Mouse (Mus musculus) spleen, adult 2 months (tissue): ENCODE measurements around the gene Calcb.

Experiments used
- CTCF ChIP-seq: fragments of 200-500 bp; IDR thresholded peaks from 2 replicates; pipeline ENCODE4 v1.5.1; 2011; ENCODE audit warnings: mild to moderate bottlenecking, inconsistent platforms; ENCODE audit not compliant: insufficient read depth, insufficient read length, insufficient replicate concordance; ENCODE audit errors: extremely low read depth
- POLR2A ChIP-seq: fragments of 200-500 bp; IDR thresholded peaks from 2 replicates; pipeline ENCODE4 v1.6.1; 2011; ENCODE audit warnings: low read depth, low read length, inconsistent platforms

DNA sequence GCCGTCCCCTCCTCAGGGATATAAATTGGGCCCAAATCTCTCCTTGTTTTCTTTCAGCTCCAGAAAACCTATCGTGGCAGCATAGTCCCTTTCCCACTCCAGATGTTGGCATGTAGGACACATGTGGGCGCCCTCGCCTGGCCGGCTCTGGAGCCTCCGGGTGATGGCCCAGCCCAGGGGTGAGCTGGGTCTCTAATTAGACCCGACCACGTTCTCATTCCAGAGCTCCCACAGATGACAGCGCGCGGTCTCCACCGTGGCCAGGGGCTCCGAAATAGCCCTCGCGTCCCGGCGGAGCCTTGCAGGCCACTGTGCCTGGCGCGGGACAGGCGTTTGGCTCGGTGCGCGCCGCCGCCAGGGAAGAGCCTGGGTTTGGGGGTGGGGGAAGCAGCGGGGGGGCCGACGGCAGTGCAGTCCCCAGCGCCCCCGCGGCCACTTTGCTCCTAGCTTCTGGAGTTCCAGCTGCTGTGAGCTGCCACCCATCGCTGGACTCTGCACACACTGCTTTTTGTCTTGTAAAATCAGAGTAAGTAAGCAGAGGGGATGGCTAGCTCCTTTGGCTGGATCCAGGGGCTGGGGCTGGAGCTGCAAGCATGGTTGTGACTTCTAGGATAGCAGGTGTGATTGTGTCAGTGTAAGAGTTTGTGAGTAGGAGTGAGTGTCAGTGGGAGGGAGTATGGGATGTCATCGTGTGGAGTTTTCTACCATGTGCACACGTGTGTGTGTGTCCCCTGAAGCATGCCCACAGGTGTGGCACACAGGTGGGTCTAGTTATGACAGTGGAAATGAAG is 27.2 kb downstream of the Calcb start:
- TF ChIP-seq POLR2A: no peak
- TF ChIP-seq CTCF: no peak
